Mouse (Mus musculus): ENCODE measurements around the gene 2310022B05Rik.

Gene 2310022B05Rik

DNA sequence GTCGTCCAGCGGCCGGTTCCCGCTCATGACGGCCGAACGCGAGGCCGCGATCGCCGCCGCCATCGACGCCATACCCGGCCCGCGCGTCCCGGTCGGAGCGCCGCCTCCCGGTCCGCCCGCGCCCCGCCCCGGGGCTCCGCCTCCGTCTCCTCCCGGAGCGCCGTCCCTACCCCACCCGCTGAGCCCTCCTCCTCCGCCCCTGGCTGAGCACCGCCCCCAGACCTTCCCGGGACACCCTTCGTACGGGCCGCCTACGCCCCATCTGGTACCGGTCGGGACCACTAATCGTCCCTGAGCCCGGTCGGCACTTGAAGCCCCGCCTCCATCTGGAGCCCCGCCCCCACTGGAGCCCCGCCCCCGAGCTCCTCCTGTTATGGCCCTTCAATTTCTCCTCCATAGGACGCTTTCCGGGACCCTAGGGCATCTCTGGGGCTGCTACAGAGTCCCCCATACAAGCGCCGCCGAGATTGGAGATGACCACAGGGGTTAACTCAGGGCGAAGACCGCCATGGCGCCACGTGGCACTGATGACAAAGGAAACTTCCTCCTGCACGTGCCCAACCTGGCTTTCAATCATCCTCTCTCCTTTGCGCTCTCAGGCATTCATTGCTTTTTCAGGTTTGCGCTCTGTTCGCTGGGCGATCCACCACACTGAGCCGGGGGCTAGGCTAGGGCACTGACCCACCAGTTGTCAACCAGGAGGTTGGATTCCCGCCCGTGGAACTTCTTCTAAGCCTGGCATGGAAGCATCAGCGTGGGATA, at the start of gene 2310022B05Rik:
TSS of gene 2310022B05Rik (minus strand) at position 258 of the 762 bp plus-strand sequence.
- DNase-seq: peak; percentile 82

DNA sequence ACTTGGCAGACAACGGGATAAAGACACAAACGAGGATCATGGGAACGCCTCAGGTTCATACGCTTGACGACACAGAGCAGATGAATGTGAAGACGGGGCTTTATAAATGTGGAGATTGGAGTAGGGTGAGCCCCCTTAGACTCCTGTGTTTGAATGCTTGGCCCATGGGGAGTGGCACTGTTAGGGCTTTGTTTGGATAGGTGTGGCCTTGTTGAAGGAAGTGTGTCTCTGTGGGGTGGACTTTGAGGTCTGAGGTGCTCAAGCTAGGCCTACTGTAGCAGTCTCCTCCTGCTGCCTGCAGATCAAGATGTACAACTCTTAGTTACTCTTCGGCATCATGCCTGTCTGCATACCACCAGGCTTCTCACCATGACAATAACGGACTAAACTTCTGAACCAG, 42.7 kb upstream of the 2310022B05Rik start:
- no peak for DNase-seq

DNA sequence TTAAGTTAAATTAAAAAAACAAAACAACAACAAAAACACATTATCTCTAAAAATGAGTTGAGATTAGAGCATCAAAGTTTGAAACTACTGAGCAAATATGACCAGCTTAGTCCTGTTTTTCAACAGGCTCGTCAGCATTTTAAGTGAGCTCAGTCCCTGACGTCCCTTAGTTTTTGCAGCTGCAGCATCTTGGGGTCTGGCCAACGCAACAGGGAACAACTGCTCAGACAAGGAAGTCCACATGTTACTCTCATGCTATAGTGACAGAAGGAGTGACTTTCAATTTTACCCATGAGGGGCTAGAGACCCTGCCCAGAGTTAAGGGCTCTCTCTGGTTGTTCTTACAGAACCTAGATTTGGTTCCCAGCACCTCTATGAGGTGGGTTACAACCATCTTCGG, 41.2 kb upstream of the 2310022B05Rik start:
- no peak for DNase-seq

DNA sequence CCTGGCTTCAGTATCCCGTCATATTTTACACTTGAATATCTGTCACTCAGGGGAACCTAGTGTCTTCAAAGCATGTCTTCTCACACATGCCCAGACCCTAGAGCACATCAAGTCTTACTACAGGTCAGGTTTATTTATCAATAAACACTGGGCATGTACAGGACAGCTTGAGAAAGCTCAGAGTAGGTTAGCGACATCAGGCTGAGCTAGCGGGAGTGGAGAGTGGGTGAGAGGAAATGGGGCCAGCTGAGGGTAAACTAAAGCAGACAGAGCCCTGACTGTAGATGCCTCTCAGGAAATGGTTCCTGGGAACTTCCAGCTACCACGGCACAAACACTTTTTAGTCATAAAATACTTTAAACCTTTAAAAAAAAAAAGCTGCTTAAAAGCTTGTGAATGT, 40.4 kb upstream of the 2310022B05Rik start:
- DNase-seq: peak; percentile 64

DNA sequence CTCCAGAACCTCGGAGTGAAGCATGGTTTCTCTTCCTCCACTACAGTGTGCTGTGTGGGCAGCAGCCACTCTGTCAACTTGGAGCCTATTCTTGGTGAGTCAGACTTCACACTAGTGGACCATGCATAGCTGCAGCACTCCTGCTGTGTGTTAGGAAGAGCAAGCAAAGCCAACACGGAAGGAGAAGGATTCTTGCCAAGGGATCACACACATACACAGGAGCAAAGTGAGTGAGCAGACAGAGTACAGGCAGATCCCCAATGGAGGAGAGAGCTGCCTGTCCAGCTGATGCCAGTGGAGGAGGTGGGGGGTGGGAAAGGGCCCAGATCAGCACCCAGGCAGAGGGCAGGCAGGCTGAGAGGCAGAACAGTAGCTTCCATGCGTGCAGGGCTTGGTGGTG, 39.0 kb upstream of the 2310022B05Rik start:
- peak; percentile 33 for DNase-seq

DNA sequence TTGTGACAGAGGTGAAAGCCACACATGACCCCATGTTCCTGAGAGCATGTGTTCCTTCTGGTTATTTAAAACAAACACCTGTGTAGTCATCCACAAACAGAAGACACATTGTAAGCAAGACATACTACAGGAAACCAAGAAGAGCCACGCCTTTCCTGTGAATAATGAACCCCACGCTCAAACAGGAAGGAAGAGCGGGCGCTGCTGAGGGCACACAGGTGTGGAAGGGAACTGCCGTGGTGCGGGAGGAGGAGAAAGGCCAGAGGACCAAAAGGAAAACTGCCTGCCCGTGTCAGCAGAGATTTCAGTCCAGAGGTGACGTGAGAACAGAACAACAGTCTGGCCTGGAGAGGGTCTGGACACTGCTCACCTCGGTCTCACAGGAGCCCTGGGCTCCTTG, 37.9 kb upstream of the 2310022B05Rik start:
- peak; percentile 78 for DNase-seq

GRCm38 (mm10) chr8:124700271-124700670, 37.1 kb upstream of the 2310022B05Rik start:
- DNase-seq: peak; percentile 51

DNA sequence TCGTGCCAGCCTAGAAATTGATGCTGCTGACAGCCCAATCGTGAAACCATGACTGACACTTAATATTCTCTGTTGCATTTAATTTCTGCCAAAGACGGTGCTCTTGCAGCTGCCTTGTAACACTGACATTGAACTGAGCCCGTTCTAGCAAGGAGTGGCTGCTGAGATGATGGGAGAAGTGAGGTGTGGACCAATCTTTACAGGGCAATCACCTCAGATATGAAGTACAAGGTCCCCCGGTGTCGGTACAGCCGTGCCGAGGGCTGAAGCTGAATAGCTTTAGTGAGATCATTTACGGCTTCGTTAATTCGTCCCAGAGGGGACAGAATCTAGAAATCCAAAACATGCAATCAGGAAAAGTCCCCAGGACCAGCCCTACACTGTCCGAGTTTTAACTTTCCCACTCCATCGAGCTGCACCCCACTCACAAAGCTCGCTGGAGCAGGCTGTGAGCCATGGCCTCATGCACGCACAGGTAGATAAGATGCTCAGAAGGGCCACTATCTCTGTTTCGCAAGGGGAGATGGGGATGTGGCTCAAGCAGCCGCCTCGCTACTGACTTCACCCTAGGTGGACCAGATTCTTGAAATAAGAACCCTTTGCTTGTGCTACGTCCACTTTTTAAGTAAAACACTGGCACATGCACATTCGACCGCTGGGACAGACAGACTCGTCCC, 32.4 kb upstream of the 2310022B05Rik start:
- DNase-seq: no peak

GRCm38 (mm10) chr8:124691706-124692105, 28.5 kb upstream of the 2310022B05Rik start:
- no peak for DNase-seq

GRCm38 (mm10) chr8:124688899-124689298, 25.7 kb upstream of the 2310022B05Rik start:
- DNase-seq: no peak

- no peak for DNase-seq
These were observed 19.0 kb upstream of the 2310022B05Rik start for GRCm38 (mm10) chr8:124682218-124682617.

GRCm38 (mm10) chr8:124681792-124682157, 18.6 kb upstream of the 2310022B05Rik start:
- peak; percentile 40 for DNase-seq

GRCm38 (mm10) chr8:124681077-124681791, 18.1 kb upstream of the 2310022B05Rik start:
- DNase-seq: no peak

DNA sequence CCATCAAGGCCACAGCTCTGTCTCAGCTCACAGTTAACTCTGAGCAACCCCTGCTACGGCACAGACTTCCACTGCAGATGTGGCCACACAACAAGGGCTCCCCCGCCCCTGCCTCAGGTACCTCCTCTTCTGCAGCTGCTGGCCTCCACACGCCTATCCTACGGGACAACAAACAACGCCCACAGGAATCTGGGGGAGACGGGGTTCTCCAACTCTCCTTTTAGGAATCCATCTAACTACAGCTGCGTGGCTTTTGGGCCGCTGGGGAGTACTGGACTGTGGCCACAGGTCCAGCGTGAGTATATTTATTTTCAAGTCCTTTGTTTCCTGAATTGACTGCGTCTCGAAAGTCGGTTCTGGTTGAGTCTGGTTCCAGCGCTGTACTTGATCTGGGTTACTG, 15.1 kb upstream of the 2310022B05Rik start:
- no peak for DNase-seq

- DNase-seq: peak; percentile 77
These were observed 14.3 kb upstream of the 2310022B05Rik start for GRCm38 (mm10) chr8:124677486-124677885.

DNA sequence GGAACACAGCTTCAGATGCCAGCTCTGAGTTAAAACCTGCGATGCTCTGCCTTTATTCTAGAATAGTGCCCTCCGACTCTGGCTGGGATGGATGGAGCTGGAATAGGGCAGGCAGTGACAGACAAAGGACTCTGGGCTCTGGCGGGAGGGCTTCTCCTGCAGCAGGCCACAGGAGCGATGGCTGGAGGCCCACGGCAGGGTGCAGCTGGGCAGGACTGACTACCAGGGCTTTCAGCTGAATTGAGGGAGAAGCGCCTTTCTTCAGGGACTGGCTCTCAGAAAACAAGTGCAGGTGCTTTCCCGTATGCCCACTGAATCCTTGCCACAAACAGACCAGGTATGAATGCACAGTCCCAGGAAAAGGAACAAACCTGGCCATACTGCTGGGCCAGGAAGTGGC, 13.9 kb upstream of the 2310022B05Rik start:
- no peak for DNase-seq

DNA sequence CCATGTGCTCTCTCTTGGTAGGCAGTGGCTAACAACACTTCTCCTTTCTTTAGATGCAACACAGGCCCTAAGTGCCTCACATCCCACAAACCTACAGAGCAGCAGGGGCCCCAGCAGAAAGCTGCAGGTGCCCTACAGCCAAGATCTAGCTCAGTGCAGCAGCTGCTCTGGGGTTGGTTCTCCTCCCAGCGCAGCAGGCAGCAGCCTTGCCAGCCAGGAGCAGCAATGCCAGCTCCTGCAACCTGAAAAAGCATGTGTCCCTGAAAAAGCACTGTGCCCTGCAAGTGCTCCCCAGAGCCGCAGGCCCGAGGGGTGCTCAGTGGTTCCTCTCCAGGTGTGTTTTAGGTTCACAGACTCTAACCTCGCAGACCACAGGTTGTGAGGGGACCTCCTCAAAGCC, 13.5 kb upstream of the 2310022B05Rik start:
- peak; percentile 26 for DNase-seq

DNA sequence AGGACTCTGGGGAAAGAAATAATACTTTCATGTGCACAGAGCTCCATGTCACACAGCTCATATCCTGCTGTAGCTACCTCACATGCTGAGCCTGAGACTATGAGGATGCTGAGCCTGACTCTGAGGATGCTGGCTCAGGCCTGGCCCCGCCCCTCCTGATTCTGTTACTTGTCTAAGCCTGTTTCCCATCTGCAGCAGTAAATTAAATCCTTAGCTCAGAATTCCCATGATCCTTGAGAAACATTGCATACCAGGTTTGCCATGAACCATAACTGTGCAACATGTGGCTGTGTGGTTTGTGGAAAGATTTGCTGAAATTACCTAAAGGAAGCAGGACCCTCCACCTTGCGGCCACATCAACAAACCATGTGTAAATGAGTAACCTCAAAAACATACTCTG, 9.2 kb upstream of the 2310022B05Rik start:
- DNase-seq: no peak

DNA sequence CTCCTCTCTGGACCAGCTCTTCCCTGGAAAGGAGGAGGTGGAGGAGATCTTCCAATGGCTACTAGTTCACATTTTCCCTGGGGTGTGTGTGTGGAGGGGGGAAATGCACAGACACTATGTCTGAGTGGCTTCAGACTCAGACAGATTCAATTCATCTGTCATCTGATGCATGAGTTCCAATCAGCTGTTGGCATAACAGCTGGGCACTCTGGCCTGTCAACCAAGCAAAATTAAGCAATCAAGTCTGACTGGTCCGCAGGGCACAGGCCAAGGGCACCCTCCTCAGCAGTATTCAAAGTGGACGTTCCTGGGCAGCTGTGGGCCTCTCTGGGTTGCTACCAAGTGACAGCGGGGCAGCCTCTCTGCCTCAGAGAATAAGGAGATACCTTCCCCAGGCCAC, 5.6 kb upstream of the 2310022B05Rik start:
- no peak for DNase-seq

GRCm38 (mm10) chr8:124664414-124664813, 1.2 kb upstream of the 2310022B05Rik start:
- DNase-seq: no peak

GRCm38 (mm10) chr8:124663874-124664230, 683 bp upstream of the 2310022B05Rik start:
- DNase-seq: no peak

DNA sequence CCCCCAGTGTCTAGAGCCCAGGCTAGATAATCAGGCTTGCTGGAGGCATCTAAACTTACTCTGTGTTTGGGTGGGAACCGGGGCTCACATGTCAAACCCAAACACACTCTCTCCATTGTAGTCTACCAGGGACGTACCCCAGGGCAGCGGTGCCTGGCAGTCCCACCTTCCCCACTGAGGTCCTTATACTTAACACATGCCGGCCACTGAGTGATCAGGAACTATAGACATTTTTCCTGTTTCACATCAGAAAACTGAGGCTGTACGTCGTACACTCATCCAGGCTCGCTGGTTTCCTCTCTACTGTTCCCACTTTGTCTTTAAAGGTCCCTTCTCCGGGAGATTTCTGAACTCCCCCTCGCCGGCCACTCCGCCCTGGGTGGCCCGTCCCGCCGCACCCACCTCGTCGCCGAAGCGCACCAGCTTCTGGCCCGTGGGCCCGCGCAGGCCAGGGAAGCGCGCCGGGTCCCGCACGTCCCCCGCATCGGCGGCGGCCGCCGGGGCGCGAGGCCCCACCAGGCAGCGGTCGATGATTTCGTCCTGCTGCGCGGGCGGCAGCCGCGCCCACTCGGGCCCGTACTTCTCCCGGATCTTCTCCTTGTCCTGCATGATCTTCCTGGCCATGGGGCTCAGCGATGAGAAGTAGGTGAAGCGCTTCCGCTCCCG, 590 bp downstream of the 2310022B05Rik start:
- peak; percentile 21 for DNase-seq

DNA sequence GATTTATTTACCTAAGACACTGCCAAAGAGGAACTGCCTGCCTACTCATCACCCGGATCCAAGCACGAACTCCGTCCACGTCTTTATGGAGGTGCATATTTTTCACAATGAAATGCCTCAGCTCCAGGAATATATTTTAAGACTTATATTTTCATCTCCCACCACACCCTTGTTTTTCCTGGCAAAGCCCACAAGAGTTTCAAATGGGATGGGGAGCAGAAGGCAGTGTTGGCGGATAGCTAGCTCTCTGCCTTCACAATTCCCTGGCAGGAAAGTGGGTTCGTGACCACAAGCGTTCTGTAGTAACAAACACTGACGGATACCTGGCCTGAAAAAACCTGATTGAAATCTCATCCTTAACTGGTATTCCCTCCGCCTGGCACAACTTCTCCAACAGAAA, 1.4 kb downstream of the 2310022B05Rik start:
- no peak for DNase-seq

Measured in thymus, postnatal 4 days (tissue).